In the genomic region with DNA sequence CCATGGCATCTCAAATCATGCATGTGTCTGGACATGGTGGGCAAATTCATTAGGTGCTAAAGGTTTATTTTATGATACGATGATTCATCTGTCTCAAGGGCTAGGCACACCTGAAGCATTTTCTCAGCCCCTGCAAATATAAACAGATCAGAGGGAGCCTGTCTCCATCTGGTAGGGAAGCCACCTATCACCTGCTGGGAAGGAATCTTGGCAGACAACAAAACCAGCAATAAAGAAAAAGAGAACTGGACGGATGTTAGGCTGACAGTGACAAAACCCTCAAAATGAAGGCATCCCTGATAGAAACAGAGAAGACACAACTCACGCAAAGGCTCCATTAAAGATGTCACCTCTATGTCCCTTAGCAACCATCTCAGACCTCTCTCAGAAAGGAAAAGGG, we compare ENCODE assay signal across 20 mouse cellular contexts. TPM values are rescaled to one million over a fixed set of nuclear protein-coding genes. Genes with fewer than 3 reads are reported as not detected.
DNase-seq lines count a peak whose midpoint lies in the region; ATAC-seq lines count a peak whose summit lies in the region.
"Had no signal": no experiment of that assay in that cellular context is flagged by ENCODE, and none has a peak within 500 bp of the region (broad histone marks: within the 10 kb centered on the region; RNA-seq: fewer than 3 reads in every experiment).

No protein-coding gene starts in this region.

- peak overlapping the region; percentile 69 for H3K9ac ChIP-seq in heart, embryonic 16.5 days (ENCODE audit: low read length)
- H3K9ac ChIP-seq in midbrain, embryonic 16.5 days (ENCODE audit: low read depth, low read length) = no peak overlapping the region
- H3K9ac ChIP-seq in midbrain, embryonic 15.5 days = no peak overlapping the region
- H3K9ac ChIP-seq: forebrain, embryonic 15.5 days; lung, embryonic 14.5 days had no signal

- no peak for ATAC-seq in cerebellum, adult (ENCODE audit: insufficient number of reproducible peaks, low FRiP score, low TSS enrichment)
- no peak for ATAC-seq in heart, embryonic 16.5 days (replicated peaks; ENCODE audit: extremely low read depth, insufficient read depth, low FRiP score)
- no peak for ATAC-seq in midbrain, embryonic 16.5 days
- no peak for ATAC-seq in midbrain, embryonic 15.5 days (replicated peaks)
- ATAC-seq: forebrain, embryonic 15.5 days had no signal

- H3K4me1 ChIP-seq in heart, embryonic 16.5 days (ENCODE audit: control insufficient read depth, insufficient read depth, low read length) = peaks cover 39% of the 10 kb centered on the region
- H3K4me1 ChIP-seq in midbrain, embryonic 16.5 days (ENCODE audit: control insufficient read depth, insufficient read depth, low read length) = peaks cover 16% of the 10 kb centered on the region
- peaks cover 23% of the 10 kb centered on the region for H3K4me1 ChIP-seq in midbrain, embryonic 15.5 days

- H3K36me3 ChIP-seq in heart, embryonic 16.5 days (ENCODE audit: control insufficient read depth, insufficient read depth) = no peaks in the 10 kb centered on the region
- no peaks in the 10 kb centered on the region for H3K36me3 ChIP-seq in midbrain, embryonic 16.5 days (ENCODE audit: control insufficient read depth, insufficient read depth, low read length)
- H3K36me3 ChIP-seq in midbrain, embryonic 15.5 days (replicated peaks) = no peaks in the 10 kb centered on the region
- H3K36me3 ChIP-seq: forebrain, embryonic 15.5 days had no signal

- no peaks in the 10 kb centered on the region for H3K9me3 ChIP-seq in heart, embryonic 16.5 days (replicated peaks; ENCODE audit: control insufficient read depth, low read length)
- no peaks in the 10 kb centered on the region for H3K9me3 ChIP-seq in midbrain, embryonic 16.5 days (replicated peaks; ENCODE audit: control insufficient read depth, low read length, poor library complexity, severe bottlenecking)
- H3K9me3 ChIP-seq in midbrain, embryonic 15.5 days = no peaks in the 10 kb centered on the region
- H3K9me3 ChIP-seq: forebrain, embryonic 15.5 days had no signal

- peak overlapping the region; percentile 78 for H3K4me2 ChIP-seq in heart, embryonic 16.5 days (ENCODE audit: low read depth, low read length)
- peak overlapping the region; percentile 13; the same call in 1 of the 2 replicates for H3K4me2 ChIP-seq in midbrain, embryonic 16.5 days (ENCODE audit: low read length)
- H3K4me2 ChIP-seq in midbrain, embryonic 15.5 days = no peak overlapping the region
- H3K4me2 ChIP-seq: forebrain, embryonic 15.5 days; liver, embryonic 11.5 days; lung, embryonic 14.5 days had no signal

- WGBS in heart, embryonic 16.5 days = 45% methylated on average over 3 of the region's 3 CpGs
- 50% methylated on average over 3 of the region's 3 CpGs for WGBS in midbrain, embryonic 16.5 days
- 46% methylated on average over 3 of the region's 3 CpGs for WGBS in midbrain, embryonic 15.5 days

- peak; percentile 63 for DNase-seq in cerebellum, adult 11-12 months
- DNase-seq in heart, postnatal 4 days = no peak
- no peak for DNase-seq in adrenal gland, postnatal 25 days
- no peak for DNase-seq in urinary bladder, postnatal 36 days (ENCODE audit: low spot score in 2 of 2)
- DNase-seq: adrenal gland, postnatal 10 days; kidney, adult 2 months; kidney, postnatal 36 days; left cerebral cortex, postnatal 4 days; lung, embryonic 14.5 days; right cerebral cortex, adult 18-20 months; spleen, adult 18-20 months had no signal

- H3K4me3 ChIP-seq in heart, embryonic 16.5 days (ENCODE audit: low read length) = peak overlapping the region; percentile 90
- no peak overlapping the region for H3K4me3 ChIP-seq in midbrain, embryonic 16.5 days (ENCODE audit: low read depth, low read length)
- no peak overlapping the region for H3K4me3 ChIP-seq in midbrain, embryonic 15.5 days
- H3K4me3 ChIP-seq: forebrain, embryonic 15.5 days had no signal

- H3K27me3 ChIP-seq in heart, embryonic 16.5 days (ENCODE audit: control insufficient read depth, insufficient read depth, low read length) = peaks cover 9% of the 10 kb centered on the region
- no peaks in the 10 kb centered on the region for H3K27me3 ChIP-seq in midbrain, embryonic 16.5 days (ENCODE audit: control insufficient read depth, insufficient read depth, low read depth, low read length)
- no peaks in the 10 kb centered on the region for H3K27me3 ChIP-seq in midbrain, embryonic 15.5 days (replicated peaks)
- H3K27me3 ChIP-seq: CH12.LX had no signal

- peak overlapping the region; percentile 94 for H3K27ac ChIP-seq in heart, embryonic 16.5 days (ENCODE audit: low read length)
- 0 out of 2 replicates have a peak overlapping the region, but pooled peaks have one; percentile 9 for H3K27ac ChIP-seq in midbrain, embryonic 16.5 days (ENCODE audit: low read length)
- no peak overlapping the region for H3K27ac ChIP-seq in midbrain, embryonic 15.5 days
- H3K27ac ChIP-seq: forebrain, embryonic 15.5 days; macrophage had no signal

RNA-seq across cellular contexts. Expression of gene Ryr2, which starts 3.7 kb away (rescaled TPM):
- polyA plus RNA-seq in heart, embryonic 16.5 days (2015; fragmentation: Nextera tagmentation; extraction: Ambion mirVana) = 31.5 and 33.3 TPM in 2 replicates
- total RNA-seq in heart, postnatal 4 days (2021) = 100 to 1,000 TPM; 710 to 754 TPM
- 3.5 and 4.2 TPM in 2 replicates for polyA plus RNA-seq in midbrain, embryonic 16.5 days (2015; fragmentation: Nextera tagmentation; extraction: Ambion mirVana)
- polyA plus RNA-seq in midbrain, embryonic 15.5 days (2015; fragmentation: Nextera tagmentation; extraction: Ambion mirVana) = 3.5 and 4.4 TPM in 2 replicates
- total RNA-seq in adrenal gland, postnatal 25 days (2021) = 19.6 and 20.1 TPM in 2 replicates
- total RNA-seq: hematopoietic stem cell, adult 5-6 weeks had no signal
- polyA plus RNA-seq: macrophage had no signal
